Mouse (Mus musculus): ENCODE measurements around the gene Pkp2.

DNA sequence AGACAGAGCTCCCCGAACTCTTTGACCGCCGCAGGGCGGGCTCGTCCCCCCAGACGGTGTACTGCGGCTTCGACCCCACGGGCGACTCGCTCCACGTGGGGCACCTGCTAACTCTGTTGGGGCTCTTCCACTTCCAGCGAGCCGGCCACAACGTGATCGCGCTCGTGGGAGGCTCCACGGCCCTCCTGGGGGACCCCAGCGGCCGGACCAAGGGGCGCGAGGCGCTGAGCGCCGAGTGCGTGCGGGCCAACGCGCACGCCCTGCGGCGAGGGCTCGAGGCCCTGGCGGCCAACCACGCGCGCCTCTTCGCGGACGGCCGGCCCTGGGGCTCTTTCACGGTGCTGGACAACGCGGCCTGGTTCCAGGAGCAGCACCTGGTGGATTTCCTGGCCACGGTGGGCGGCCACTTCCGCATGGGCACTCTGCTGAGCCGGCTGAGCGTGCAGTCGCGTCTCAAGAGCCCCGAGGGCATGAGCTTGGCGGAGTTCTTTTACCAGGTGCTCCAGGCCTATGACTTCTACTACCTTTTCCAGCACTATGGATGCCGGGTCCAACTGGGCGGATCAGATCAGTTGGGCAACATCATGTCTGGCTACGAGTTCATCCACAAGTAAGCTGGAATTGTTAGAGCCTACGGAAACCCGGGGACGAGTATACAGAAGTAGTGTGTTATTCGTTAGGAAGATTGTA, 90.2 kb downstream of the Pkp2 start:
- TF ChIP-seq POLR2A (IDR thresholded peaks at IDR 0.05; ENCODE audit: low read depth, low read length) (no peak), CTCF (IDR thresholded peaks at IDR 0.05; ENCODE audit: extremely low read depth, insufficient read depth, insufficient read length, insufficient replicate concordance) (no peak)
